Mouse (Mus musculus) adrenal gland, postnatal 4 days (tissue): ENCODE results near the gene Tbata. TPM values are rescaled to one million over a fixed set of nuclear protein-coding genes. Genes with fewer than 3 reads are reported as not detected.
A peak's percentile ranks its signal among the peaks of the same experiment; 100 is the strongest.

Source experiments
- DNase-seq, 2 experiments: peaks; one replicate each; pipeline ENCODE4 v3.0.0; 2021 to 2022; ENCODE audit warnings: low spot score in 2 of 2, mixed read lengths in 2 of 2
- total RNA-seq, 2 experiments: library from RNA; stranded (reverse); gene quantifications; 2 replicates each; pipeline ENCODE4 v1.2.3; 2021

Gene Tbata
- total RNA-seq, 2 experiments from 2014 or later, result 0.23 TPM; not detected in 1

DNA sequence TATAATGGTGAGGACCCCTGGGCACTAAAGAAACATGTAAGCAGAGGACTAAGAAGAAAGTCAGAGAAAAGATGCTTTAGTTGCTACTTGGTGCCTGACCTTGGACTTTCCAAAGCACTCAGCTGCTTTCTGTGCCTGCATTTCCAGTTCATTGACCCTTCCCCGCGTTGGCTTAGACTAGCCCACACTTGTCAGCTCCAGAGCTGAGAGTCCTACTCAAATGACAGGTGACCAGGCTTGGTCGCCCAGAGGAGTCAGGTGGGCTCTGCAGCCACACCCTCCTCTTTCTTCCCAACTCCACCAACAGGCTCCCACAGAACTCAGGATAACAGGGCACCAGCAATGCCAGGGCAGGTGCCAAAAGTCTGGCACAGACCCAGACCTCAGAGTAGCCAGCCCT lies 9.4 kb upstream of the Tbata start:
- no peak for DNase-seq

DNA sequence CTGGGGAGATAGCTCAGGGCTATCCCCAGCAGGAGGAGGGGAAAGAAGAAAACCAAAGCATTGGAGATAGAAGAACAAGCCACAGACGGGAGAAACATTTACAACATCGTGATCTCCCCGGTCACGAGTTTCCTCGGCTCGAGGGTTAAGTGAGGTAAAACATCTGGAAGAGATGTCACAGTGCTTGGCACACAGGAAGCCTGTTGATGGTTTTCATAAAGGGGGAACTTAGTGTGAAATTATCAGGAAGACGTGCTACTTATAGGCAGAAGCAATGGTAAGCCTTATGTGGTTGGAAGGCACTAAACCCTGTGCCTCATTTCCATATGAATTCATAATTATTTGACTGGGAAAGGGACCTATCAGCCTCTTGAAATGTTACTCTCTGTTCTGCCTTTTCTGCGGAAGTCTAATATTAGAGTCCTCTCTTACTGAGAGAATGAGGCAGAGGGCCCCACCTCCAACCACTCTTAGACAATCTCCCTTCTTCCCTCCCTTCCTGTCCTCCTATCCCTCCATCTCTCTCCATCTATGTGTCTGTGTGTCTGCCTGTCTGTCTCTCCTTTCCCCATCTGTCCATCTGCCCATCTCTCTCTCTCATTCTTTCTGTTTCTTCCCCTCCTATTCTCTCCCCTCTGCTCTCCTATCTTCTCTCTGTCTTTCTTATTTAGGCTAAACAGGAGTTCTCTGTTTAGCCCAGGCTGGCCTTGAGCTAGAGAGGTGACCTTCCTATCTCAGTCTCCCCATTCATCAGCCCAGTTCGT lies 4.2 kb upstream of the Tbata start:
- no peak for DNase-seq

DNA sequence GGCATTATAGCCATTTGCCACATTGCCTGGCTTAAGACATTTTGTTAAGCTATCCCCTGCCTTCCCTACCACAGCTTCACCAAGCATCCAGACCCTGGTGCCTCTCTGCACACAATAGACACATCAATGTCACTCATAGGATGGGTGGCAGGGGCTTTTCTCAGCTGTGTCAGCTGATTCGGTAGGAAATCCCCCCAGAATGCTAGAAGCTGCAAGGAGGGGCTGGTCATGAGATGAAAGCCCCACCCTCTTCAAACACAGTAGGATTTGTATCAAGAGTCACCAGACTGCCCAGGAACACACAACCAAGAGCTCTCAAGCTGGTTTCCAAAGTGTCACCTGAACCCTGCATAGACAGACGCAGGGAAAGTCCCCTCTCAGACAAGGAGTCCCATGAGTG lies 3.4 kb upstream of the Tbata start:
- no peak for DNase-seq

DNA sequence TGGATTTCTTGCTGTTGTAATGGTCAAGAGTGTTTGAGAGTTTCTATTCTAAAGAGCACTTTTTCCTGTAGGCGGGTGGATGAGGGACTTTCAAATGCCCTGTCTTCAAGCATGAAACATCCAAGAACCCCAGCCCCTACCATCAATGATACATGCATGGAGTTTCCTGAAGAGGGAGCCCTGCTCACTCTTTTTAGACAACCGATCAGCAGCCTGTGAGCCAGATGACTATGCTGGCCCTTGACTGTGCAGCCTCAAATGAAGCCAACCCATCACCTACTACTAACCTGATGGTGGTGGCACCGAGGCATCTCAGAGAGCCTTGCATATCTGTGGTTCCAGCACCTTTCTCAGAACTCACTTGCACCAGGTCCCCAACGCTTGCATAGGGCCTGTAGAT lies 742 bp downstream of the Tbata start:
- DNase-seq, result no peak

DNA sequence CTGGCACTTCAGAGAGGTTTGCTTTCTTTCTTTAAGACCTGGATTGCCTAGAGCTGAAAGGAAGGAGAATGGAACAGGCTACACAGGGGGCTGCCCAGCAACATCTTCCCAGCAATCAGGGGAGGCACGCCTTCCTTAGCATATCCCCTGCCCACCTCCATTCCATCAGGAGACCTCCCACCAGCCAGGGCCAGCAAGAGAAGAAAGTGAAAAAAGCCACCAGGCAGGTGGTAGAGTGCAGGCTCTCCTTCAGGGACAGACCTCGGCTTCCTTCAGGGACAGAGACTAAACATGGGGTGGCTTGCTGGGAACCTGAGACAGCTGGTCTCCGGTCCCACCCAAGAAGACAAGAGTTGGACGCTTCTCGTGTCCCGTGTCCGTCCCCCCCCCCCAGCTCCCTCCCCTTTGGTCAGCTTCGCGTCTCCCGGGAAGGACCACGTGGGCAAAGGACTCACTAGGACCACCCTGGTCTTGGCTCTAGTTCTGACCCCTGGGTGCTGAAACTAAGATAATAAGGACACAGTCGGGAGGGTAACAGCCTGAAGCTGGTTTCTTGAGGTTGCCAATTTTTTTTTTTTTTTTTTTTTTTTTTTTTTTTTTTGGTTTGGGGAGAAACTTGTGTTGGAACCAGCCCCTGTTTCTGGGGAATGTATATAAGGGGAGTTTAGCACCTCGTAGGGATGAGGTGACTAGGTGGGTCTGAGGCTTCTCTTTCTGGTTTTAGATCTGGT lies 3.1 kb downstream of the Tbata start:
- no peak for DNase-seq

DNA sequence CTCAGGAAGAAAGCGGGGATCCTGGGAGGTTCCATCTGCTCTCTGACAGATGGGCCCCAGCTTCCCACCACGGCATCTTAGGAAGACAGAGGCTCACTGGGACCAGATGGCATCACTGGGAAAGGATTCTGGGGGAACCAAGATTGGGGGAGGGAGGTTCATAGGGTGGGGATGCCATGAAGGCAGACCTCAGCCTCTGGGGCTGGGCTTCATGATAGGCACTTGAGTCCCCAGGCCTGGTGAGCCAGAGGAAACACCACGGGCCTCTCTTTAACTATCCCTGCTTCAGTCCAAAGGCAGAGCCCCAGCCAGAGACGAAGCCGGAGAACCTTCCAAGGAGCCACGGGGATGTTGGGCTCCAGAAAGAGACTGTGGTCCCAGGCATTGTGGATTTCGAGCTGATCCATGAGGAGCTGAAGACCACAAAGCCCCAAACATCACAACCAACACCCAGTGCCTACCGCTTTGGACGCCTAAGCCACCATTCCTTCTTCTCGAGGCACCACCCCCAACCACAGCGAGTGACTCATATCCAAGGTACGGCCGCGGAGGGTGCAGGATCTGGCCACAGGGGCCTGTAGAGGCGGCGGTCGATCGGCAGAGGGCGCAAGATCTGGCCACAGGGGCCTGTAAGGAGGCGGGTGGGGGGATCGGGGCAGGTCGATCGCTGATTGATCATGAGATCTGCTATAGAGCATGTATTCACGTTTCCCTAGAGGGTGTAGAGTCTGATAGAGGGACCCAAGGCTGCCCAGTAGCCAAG lies 3.9 kb downstream of the Tbata start:
- no peak for DNase-seq

DNA sequence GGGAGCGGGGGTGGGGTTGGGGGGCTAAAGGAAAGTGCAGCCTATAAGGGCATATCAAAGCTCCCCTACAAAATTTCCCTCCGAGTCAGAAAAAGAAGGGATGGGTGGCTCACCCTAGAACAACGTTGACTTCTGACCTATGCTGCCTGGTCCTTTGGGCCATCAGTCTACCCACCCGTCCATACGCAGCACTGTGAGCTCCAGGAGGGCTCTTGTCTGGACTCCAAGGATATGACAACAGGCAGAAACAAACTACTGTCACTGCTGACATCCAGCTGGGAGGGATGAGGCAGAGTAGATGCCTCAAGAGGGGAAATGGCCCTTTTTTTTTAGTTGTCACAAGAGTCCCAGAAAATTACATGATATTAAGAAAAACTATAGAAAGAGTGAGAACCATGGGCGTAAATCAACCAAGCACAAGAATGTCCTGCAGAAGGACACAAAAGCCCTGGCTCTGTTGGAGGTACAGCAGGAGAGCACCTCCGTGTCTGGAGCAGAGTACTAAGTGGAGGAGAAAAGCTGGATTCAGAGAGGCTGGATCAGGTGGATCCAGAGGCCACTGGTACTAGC lies 4.6 kb downstream of the Tbata start:
- DNase-seq, result no peak

DNA sequence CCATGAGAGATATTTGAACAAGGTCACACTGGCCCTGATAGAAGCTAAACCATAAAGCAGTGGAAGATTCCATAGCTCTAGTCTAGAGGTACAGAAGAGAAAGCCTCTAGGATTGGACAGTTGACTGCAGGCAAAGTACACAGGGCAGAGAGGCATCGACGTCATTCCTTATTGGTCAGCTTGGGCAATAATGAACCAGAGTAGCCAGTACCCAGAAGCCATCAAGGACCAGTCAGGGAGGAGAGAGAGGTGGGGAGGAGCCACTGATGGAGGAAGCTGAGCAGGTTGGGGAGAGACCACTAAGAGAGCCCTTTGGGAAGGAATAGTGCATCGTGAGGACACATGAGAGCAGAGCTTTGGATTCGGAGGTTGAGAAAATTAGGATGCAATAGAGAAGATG lies 6.0 kb downstream of the Tbata start:
- DNase-seq, result no peak

DNA sequence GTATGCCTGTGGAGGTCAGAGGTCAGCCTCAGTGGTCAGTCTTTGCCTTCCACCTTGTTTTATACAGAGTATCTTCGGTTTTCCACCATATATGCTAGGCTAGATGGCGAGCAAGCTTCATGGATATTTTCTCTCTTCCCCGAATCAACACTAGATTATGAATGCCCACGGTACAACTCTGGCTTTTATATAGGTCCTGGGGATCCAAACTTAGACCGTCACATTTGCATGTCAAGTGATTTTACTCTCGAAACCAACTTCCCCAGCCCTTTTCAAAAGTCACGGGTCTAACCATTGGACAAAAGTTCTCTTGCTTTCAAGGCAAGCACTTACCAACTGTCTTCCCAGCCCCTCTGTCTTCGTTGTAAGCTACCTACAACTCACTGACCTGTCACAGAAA lies 6.9 kb downstream of the Tbata start:
- no peak for DNase-seq

DNA sequence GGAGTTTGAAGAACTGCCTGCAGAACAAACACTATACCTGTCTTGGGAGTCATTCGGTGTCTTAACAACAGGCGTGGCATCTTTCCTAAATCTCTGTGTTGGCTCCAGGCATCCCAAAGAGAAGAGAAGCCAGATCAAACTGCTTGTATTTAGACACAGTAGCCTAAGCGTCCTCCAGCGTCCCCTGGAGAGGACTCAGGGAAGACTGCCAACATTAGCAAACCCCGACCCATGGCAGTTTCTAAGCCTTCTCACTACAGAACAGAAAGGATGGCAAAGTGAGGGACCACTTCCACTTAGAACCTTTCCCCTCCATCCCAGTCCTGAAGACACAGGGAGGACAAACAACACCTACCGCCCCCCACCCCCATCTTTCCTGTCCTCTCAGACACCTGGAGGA lies 8.2 kb downstream of the Tbata start:
- no peak for DNase-seq

DNA sequence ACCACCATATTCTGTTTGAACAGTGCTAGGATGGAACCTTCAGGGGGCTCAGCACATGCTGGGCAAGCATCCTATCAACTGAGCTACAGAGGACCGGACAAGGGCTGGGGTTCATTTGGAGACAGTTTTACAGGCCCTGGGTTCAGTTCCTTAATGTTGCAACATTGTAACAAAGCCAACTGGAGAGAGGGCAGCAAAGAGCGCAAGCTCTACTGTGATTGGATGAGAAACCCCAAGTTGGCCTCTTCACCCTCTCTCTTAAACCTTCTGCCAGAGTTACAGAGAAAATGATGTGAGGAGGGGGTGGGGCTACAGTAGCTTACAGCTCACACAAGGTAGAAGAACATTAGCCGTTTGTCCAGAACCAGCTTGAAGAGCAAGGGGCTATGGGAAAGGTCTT lies 15.2 kb downstream of the Tbata start:
- no peak for DNase-seq

DNA sequence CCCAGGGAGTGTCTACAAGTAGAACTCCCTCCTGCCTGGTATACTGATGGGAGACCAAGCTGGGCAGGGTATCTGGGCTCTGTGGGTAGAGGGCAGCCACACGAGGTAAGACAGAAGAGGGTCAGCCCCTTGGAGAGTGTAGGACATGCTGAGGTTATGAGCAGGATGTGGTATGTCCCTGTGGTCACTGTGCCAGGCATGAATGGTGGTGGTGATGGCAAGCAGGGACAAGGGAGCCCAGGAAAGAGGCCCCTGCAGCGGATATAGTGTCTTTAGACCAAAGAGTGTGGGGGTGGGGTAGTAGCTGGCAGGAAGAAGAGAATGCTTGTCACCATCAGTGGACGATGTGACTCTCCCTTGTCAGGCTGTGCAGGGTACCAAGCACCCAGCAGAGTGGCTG lies 16.3 kb downstream of the Tbata start:
- DNase-seq, result no peak

DNA sequence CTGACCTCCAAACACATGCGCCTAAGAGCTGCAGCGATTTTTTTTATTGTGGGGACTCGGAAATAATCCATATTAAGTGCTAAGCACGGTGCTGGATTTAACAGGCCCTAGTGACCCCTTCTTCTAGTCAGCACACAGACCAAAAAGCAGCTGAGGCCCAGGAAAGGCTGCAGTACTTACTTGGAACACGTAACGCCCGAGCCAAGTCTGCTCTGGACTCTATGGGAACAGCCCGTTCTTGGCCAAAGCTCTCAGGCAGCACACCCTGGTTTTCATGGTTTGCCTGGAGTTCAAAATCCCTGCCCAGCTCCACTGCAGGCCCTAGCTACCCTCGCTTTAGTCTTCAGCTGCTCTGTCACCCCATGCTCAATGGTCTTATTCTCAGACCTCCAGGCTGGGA lies 22.9 kb downstream of the Tbata start:
- DNase-seq, result no peak

DNA sequence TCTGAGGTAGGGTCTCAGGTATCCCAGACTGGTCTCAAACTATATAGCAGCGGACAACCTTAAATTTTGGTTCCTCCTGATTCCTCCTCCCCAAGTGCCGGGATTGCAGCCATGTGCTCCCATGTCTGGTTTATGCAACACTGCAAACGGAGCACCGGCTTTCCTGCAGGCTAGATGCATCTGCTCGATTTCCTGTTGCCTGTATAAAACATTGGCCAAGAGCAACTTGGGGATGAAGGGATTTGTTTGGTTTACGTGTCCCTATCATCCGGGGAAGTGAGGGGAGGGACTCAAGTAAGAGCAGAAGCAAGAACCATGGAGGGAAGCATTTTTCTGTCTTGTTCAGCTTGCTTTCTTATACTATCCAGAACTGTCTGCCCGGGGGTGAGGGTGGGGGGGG lies 23.5 kb downstream of the Tbata start:
- DNase-seq, result no peak

DNA sequence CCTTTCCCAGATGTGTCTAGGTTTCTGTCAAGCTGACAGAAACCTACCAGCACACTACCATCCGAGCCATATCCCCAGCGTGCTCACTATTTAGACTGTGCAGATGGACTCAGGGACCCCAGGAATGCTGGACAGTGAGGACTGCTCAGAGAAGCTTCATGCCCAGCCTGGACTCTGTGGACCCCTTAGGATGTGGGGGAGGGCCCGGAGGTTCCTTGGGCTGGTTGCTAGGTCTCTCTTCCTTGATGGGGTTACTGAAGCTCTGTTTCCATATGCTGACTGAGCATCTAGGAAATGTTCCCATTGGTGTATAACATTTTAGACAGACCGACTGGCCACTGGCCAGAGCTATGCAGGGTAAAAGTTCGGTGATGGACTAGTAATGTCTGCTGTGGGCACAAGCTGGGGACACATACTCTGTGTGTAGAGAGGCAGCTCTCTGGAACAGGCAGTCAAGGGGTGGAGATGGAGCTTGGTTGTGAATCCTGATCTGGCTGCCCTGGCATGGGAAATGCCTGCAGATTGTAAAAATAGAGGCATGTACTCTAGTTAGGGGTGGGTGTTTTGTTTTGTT lies 24.1 kb downstream of the Tbata start:
- no peak for DNase-seq

DNA sequence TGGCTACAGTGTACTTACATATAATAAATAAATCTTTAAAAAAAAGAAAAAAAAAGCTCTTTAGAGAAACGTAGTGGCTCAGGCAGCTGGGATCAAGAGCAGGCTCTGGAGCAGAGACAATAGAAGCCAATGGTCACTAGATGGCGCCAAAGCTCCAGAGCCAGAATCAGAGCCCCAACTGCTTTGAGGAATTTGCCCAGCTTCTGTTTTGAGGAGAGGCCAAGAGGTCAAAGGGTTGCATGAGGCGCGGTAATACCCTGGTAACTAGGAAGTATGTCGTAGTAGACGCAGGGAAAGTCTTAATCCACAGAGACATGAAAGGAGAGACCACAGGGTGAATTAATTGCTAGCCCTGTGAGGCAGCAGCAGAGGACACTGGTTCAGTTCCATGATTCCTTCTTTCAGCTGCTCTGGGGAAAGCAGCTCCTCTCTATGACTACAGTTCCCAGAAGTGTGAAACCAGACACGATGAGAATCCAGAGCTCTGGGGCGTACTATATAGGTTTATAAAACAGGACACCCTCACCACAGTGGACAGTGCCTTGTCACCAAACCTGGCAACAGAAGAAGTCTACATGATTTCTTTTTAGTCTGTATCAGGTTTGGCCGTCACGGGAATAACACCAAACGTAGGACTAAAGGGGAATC lies 27.9 kb downstream of the Tbata start:
- DNase-seq, result peak in 1 of 2 experiments; percentile 56

DNA sequence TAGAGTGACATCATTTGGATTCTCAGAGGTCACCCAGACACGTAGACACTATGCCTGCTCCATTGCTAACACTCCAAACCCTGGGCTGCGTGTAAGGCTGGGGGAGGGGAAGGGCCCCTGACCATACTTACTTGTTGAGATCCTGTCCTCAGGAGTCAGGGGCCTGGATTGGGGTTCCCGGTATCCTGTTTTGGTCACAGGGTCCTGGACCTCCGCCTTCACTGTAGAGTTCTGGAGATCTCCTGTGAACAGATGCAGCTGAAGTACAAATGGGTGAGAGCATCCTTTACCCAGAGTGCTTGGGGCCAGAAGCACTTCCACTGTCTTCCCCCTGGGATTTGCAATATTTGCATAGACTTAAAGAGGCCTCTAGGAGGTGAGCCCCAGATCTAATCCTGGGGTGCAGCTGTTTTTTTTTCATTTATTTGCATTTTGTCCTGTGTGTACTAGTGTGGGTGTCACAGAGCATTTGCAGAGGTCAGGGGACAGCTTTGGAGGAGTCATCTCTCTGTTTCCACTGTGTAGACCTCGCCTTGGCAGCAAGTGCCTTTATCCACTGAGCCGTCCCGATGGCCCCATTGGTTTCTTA lies 28.6 kb downstream of the Tbata start:
- no peak for DNase-seq

DNA sequence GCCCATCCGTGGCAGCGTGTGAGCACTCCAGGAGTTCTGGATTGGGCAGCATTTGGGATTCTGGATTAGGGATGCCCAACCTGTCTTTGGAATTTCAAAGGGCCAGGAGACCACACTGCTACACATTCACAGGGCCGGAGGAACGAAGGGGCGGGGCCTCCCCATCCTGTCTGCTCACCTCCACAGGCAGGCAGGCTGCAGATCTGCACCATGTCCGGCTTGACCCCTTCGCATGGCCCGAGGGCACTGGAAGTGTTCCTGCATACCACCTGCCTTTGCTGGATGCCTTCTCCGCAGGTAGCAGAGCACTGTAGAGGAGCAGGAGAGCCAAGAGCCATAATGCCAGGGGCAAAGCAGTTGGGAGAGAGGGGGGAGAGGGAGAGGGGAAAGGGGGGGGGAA lies 29.2 kb downstream of the Tbata start:
- no peak for DNase-seq

DNA sequence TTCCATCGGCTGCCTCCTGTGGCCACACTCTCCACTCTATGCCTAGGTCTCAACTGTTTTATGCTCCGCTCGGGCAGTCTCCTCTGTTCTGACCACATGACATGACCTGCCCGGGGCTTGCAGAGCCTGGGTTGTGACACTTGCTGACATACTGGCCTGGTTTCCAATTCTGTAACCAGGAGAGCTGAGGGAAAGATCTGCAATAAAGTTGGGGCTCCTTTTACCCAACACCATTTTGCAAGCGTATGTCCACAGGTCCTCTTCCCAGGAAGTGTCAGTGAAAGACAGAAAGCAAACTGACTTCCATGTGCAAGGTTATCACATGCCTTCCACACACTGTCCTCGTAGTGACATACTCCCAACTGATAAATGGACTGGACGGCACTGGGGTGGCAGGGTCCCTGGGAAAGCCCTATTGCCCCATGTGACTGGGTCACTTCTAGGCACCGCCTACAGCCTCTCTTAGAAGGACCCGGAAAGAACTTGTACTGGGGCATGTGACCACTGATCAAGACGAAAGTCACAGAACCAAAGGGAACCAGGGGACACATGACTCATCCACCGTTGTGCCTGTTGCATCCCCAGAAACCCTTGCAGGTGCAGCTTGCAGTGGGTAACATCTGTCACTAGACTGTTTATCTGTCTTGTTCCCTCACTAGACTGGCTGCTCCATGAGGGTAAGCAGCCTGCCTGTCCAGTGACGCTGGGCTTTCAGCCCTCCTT lies 30.0 kb downstream of the Tbata start:
- no peak for DNase-seq

DNA sequence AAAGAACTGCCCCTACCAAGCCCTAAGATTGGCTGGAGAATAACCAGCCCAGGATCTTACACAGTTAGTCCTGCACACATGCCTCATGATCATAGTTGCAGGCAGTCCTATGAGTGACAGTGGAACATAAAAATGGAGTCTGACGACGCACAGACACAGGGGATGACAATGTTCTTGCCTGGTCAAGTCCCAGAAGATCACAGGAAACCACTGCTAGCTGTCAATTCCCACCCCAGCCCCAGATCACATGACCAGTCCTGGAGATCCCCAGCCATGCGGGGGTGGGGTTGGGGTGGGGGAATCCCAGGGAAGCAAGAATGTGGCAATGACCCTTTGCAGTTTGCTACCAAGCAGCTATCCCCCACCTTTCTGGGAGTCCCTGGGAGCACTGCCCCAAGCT lies 32.2 kb downstream of the Tbata start:
- no peak for DNase-seq
